Mouse (Mus musculus) frontal cortex, adult 2 months (tissue): ENCODE measurements around the gene Qtrt2. TPM values are rescaled to one million over a fixed set of nuclear protein-coding genes. Genes with fewer than 3 reads are reported as not detected.

Experiments used
- DNase-seq, 2 experiments: peaks; one replicate each; pipeline ENCODE4 v3.0.0; 2022; ENCODE audit warnings: low spot score in 1 of 2; ENCODE audit errors: extremely low spot score in 1 of 2
- polyA plus RNA-seq: library from polyadenylated mRNA; depleted of rRNA; stranded (reverse); fragments of >200 nt; gene quantifications from 2 replicates; pipeline ENCODE4 v1.2.3, GENCODE M21; 2012; rRNA removed

Qtrt2 gene
- 34.9 and 44.2 TPM in 2 replicates for polyA plus RNA-seq

- DNase-seq = no peak
Observed at GRCm38 (mm10) chr16:43926341-43926859, at the start of gene Qtrt2. Qtrt2 (minus strand) TSS chr16:43926809.

DNA sequence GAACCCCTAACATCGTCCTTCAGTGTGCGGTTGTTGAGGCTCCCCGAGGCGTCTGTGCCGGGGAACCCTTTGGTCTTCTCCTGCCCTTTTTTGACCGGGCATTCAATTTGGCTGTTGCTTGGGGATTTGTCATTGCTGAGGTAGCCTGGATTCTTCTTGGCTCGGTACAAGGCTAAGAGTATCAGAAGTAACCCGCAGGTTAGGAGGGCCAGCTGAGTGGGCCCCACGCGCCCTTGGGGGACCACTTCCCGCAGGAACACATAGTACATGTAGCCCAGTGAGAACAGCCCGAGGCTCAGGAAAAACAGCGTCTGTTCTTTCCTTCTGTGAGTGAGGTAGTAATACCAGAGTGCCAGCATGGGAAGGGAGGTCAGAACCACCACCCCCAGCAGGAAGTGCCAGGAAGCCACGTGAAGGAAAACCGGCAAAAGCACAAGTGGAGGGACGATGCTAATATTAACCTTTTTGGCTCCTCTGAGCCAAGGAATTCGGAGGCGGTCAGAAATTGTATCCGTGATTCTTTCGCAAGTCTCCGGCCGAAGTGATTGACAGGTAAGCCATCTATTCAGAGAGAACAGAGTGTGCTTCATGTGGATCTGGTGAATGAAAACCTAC is 47.1 kb upstream of the Qtrt2 start:
- DNase-seq = no peak

DNA sequence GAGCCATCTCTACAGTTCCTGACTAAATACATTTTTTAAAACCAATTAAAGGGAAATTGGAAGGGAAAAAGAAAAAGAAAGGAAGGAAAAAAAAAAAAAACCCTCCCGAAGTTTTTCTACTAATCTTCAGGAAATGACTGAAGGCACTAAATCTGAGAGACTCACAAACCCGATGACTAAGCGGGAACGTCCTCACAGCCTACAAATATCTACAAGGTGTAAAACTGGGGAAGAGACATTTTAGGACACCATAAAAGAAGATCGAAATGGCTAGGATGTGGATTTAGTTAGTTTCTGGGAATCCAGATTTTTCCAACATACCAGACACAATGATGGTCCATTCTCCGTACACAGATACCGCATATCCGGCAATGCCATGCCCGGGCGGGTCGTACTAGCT is 46.5 kb upstream of the Qtrt2 start:
- DNase-seq = no peak

- no peak for DNase-seq
Observed at GRCm38 (mm10) chr16:43972391-43972790, 45.8 kb upstream of the Qtrt2 start.

GRCm38 (mm10) chr16:43971741-43972140 is 45.1 kb upstream of the Qtrt2 start:
- DNase-seq = no peak

DNA sequence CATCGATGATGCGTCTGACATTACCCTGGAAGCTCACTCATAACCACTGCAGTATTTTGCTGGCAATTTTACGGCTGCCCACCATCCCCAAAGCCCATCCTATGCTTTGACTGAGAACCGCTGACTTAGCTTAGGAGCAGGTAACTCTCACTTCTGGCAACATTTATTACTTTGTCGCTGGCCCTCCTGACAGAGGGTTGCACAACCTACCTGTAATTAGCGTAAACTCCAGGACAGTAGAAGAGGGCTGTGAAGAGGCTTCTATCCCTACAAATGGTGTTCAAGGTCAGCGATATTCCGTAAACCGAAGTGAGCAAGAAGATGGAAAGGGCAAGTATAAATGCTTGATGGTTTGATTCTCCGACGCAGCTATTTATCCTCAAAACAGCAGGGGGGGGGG is 44.6 kb upstream of the Qtrt2 start:
- DNase-seq = no peak

DNA sequence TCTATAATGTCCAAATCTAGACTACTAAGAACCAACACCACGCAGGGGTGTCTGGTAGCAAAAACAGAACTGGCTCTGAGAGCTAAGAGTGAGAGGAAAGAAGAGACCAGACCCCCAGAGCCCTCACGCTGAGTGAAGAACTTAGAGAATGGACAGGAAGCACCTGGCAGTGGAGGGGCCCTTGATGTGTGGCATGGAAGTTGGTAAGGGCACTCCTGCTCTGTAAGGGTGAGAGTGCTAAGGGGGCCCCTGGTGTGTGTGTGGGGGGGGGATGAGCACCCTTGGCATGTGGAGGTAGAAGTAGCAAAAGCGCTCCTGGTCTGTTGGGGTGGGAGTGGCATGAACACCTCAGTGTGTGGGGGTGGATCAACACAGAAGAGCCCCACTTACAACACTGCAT is 43.8 kb upstream of the Qtrt2 start:
- no peak for DNase-seq

GRCm38 (mm10) chr16:43965781-43966389 is 39.3 kb upstream of the Qtrt2 start:
- no peak for DNase-seq

DNA sequence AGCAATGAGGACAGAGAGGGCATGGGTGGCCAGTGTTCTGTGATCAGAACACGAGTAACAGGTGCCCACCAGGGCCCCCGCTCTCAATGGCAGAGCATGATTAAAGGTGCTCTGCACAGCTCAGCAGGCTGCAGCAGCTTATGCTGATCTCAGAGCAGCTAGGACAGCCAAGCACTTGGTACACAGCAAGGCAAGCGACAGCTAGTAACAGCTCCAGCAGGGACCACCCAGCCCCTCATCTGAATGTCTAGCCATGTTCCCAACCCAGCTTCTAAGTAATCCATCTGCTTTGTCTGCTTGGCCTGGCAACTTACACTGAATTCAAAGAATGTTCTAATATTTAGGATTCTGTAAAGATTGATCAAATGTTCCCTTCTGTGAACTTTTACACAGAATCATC is 37.2 kb upstream of the Qtrt2 start:
- DNase-seq = no peak

DNA sequence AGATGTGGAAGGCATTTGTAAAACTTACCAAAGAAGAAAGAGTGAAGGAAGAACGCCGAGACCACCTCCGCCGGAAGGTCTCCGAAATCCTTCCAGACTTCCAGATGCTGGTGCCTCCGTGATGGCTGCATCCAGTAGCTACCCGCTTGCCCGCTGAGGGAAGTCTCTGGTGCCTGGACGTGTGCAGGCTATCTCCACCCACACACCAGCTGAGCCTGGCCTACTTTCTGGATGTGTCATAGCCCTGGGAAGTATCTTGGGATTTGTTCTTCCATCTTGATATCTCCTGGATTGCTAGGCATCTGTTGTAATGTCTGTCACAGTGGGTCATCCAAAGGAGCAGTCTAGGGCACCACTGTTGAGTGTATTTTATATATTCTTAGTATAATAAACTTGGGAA is 36.7 kb upstream of the Qtrt2 start:
- DNase-seq = peak in 1 of 2 experiments; percentile 69

GRCm38 (mm10) chr16:43958038-43958437 is 31.4 kb upstream of the Qtrt2 start:
- no peak for DNase-seq

- DNase-seq = no peak
Observed at GRCm38 (mm10) chr16:43954913-43955312, 28.3 kb upstream of the Qtrt2 start.

GRCm38 (mm10) chr16:43951591-43951990 is 25.0 kb upstream of the Qtrt2 start:
- no peak for DNase-seq

- DNase-seq = no peak
Observed at GRCm38 (mm10) chr16:43945869-43946268, 19.3 kb upstream of the Qtrt2 start.

DNA sequence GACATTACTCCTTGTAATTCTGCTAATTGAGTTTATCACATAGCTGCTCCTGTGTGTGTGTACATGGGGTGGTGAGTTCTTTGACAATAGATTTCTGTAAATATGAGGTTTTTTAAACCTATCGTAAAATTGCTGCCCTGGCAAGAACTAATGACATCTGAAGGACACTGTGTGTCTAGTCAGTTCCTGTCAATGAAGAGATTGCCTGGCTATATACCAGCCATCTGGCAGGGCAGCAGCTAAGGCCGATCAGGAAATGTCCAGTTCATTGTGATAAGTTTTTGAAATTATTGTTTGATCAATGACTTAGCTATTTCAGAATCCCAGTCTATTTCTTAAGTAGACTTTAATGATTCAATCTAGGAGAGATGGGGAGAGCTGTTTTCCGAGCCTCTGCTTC is 18.7 kb upstream of the Qtrt2 start:
- DNase-seq = no peak

DNA sequence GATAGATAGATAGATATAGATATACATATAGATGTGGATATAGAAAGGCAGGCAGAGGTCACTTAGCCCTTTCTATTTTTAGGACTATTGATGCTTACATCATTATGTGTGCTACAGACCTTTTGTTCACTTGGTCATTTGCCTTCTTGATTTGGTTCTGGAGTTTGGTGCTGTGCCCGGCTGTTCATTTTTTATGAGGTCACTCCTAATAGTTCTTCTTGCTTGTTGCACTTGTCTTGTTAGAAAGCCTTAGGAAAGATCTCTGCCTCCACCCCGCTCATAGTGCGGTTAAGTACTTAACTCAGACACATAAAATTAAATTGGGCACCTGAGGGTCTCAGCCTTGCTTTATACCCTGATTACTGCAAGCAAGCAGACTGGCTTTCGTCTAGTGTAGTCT is 14.2 kb upstream of the Qtrt2 start:
- no peak for DNase-seq

DNA sequence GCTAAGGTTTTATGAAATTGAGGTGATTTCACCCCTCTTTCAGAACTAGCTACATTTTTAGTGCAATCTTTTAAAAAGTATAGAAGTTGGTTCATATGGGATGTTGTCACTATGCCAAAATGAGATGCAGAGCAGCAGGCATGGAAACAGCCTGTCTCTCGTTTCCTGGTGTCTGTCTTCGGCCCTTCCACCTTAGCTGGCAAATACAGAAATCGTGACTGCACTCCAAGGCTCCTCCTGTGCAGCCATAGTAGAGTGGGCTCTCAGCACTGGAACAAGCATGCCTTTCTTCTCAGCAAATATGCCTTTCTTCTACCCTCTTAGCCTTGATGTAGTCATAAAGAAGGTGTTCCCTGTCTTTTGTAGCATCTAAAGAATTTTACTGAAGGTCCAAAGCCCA is 9.3 kb upstream of the Qtrt2 start:
- DNase-seq = peak in 1 of 2 experiments; percentile 27

GRCm38 (mm10) chr16:43935367-43935766 is 8.8 kb upstream of the Qtrt2 start:
- no peak for DNase-seq

DNA sequence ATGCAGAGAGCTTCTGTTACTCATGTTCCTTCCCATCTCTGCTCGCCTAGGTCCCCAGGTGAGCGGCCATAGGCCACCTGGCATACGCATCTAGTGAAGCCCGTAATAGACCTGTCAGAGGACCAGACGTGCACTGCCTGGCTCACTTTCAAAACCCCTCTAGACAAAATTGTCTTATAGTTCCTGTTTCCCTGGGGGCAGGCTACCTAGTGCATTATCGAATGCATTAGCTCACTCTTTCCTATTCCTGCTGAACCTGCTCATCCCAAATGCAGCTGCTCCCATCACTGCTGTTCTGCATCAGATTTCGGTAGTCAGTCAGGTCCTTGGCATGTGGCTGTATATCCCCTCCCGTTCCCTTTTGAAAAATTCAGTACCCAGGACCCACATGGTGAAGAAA is 8.2 kb upstream of the Qtrt2 start:
- DNase-seq = no peak

GRCm38 (mm10) chr16:43933041-43933440 is 6.4 kb upstream of the Qtrt2 start:
- no peak for DNase-seq

- no peak for DNase-seq
Observed at GRCm38 (mm10) chr16:43932319-43932718, 5.7 kb upstream of the Qtrt2 start.

DNA sequence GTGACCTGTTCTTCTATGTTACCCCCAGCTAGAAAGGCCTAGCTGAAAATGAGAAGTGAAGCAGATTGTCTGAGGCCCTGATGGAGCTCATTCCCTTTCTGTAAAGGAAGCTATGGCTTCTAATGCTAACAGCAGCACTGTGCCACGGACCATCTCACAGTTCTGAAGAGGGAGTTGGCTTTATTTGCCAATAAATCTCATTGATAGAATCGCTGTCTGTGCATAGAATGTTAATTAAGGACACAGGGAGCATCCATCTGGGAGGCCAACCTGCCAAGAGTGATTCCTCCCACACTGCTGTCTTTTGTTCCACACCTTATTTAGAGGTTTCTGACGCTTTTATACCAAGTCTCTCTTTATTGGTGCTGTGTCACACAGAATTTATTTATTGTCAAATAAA is 4.9 kb upstream of the Qtrt2 start:
- DNase-seq = no peak
